Mouse (Mus musculus) MEL (cell line): ENCODE data around the gene Osbpl5.

Experiments used
- CHD1 ChIP-seq: IDR thresholded peaks from 2 replicates; pipeline ENCODE4 v1.6.1; 2012; ENCODE audit warnings: low read depth, mild to moderate bottlenecking, inconsistent platforms, low read length, improper control_type of control experiment
- MAFK ChIP-seq: IDR thresholded peaks from 2 replicates; pipeline ENCODE4 v1.6.1; 2011; ENCODE audit warnings: low read depth, mild to moderate bottlenecking, low read length, improper control_type of control experiment, borderline replicate concordance
- ZNF384 ChIP-seq: IDR thresholded peaks from 2 replicates; pipeline ENCODE4 v1.6.1; 2012; ENCODE audit warnings: low read depth, mild to moderate bottlenecking, inconsistent platforms, low read length, improper control_type of control experiment

- no peak for TF ChIP-seq ZNF384
- TF ChIP-seq MAFK, result no peak
- no peak for TF ChIP-seq CHD1
These were observed 66.8 kb downstream of the Osbpl5 start for GRCm38 (mm10) chr7:143689946-143690345.
